Mouse (Mus musculus) left cerebral cortex, adult 8-10 months (tissue): ENCODE data around the gene Gm45716. TPM values are rescaled to one million over a fixed set of nuclear protein-coding genes. Genes with fewer than 3 reads are reported as not detected.
A peak's percentile ranks its signal among the peaks of the same experiment; 100 is the strongest.

Source experiments
- DNase-seq, 2 experiments: peaks; one replicate each; pipeline ENCODE4 v3.0.0; 2022; ENCODE audit warnings: low spot score in 2 of 2
- total RNA-seq, 4 experiments: library from RNA; stranded (reverse); gene quantifications; 2 replicates each; pipeline ENCODE4 v1.2.4; 2022

Gene Gm45716
- total RNA-seq, 4 experiments from 2014 or later: 2.6 to 4.5 (median 3.6) TPM

DNA sequence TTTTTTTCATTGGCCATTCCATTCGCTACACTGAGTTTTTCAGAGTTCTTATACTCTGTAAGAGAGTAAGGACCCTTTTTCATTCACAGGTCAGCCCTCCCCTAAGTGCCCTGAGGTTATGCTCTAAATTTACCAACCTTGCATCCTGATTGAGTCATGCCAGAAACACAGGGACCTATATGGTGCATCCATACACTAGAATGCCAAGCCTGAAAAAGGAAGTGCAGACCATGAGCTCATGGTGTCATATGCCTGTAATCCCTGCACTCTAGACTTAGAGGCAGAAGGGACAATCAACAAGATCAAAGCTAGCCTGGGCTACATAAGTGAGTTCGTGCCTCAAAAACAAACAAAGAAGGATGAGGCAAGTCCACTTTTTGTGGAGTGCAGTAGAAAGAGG, 13.3 kb downstream of the Gm45716 start:
- DNase-seq: no peak

DNA sequence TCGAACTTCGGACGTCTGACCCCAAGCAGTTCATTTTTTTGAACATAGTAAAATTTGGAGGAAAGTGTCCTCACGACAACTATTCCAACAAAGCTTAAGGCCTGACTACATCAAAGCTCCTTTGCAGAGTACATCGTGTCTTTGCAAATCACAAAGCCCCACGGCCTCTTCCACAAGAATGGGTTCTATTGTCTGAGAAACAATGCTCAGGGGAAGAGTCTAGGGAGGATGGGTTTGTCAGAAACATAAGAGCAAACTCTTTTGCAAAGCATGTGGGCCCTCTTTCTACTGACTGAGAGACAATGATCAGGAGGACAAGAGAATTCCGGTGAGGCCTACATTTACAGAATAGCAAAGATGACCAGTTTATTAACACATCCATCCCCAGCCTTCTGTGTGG, 26.8 kb downstream of the Gm45716 start:
- no peak for DNase-seq

DNA sequence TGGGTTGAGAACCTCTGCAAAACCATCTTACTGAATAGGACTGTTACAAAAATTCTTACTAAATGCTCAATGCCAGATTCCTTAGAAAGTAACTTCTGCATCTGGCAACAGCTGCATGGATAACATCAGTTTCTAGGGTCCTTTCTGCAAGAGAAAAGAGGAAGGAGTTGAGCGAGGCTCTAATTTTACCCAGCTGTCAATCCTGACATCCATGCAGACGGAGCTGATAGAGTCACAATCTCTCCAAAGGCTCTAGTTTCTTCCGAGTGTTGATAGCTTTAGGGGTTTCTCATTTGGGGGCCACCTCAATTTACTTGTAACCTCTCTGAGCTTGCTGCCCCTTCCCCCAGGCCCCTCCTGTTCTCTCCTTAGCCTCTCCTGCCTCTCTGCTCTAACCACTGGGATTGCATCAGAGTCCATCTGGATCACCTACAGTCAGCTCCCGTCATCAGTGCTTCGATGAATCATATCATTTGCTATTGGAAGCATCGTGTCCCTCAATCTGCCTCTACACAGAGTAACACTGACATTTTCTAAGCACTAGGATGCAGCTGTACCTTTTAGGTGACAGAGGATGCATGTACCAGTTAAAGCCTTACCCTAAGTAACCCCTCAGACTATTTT, 32.7 kb downstream of the Gm45716 start:
- no peak for DNase-seq

DNA sequence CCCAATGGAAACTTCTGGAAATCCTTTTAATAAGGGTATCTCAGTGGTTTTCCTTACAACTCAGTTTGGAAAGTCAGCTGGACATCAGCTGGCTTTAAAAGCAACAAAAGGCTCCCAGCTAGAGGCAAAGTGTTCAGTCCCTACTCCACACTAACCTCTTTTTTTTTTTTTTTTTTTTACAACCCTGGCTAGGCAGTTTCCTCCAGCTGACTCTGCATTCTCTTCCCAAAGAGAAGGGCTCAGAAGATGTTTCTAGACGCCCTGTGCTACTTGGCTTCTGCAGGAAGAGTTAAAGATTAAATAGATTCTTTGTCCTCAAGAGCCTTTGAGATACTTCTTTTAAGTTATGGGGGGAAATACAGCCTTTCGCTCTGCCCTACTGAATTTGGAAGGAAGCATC, 33.3 kb downstream of the Gm45716 start:
- DNase-seq: no peak

DNA sequence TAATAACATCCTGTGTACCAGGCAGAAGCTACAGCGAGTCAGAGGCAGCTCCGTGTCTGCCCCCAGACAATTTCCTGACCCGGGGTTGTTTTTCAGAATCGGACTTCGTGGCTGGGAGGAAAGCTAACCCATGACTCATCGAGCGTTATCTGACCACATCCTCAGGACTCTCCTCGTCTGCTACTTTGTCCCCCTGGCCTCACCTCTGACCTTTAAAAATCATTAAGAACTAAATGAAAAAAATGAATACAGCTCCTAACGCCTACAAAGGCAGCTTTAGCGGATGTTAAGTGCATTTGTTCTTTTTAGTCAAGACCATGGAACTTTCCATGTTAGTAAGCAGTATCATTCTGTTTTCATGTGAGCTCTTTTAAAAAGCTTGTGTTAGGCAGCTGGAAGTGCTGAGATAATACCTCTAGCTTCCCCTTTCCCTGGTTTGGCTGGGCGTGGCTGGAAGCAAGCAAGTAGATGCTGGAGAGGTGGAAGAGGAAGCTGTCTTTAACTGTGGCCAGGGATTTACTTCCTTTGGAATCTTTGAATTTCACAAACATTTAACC, 37.5 kb downstream of the Gm45716 start:
- no peak for DNase-seq

DNA sequence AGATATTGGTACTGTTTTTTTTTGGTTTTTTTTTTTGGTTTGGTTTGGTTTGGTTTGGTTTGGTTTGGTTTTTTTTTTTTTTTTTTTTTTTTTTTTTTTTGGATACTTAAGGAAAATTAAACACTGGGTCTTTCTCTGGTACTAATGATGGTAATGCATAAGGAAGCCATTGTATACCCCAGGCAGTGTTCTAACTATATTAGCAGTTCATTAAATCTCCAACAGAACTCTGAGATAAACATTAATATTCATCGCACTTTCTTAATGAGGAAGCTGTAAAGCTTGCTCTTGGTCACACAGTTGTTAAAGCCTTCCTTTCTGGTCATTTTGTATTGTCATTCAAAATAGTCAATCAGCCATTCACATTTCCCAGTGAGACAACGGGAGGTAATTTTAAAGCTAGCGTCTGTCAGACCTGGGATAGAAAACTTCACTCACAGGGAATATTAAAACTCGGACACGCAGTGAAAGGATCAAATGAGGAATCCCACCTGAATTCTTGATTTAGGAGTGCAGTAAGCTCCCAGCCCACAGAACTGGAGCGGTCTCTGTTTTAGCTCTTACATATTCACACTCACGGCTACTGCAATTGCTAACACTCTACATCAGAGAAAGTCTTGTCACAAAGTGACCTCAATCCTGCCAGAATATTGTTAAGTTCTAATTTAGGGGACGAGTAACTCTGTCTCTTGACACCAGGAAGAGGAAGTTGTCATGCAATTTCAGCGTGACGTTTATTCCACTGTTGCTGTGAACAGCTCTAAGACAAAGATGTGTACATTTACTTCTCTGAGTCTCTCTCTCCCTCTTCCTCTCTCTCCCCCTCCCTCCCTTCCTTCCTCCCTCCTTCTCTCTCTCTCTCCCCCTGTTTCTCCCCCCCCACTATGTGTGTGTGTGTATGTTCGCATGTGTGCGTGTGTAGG, 39.8 kb downstream of the Gm45716 start:
- DNase-seq: no peak

DNA sequence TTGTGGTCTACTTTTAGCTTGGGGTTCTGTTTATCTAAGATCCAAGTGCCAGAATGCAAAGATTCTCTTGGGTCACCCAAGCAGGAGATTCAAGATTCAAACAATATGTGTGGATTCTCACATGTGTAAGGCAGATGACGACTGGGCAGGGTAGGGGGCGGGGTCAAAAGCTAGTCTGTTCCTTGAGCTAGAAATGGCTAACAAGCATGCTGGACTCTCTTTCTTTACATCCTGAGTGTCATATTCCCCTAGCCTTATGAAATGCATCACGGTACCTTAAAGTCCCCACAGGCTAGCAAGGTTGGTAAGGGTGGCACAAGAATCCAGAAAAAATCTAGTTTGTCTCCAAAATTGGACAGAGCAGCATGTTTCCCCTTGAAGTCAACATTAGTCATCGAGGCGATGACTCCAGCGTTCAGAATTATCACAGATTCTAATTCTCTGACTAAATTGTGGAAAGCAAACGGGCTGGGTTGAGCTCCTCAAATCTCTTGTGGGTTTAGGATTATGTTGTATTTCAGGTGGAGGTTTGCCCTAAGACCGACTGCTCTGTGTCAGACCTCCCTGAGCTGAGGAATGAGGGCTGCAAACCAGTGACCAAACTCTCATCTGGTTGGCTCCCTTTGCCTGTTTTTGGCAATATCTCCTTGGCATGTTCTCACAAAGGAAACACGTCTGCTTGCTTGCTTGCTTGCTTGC, 40.9 kb downstream of the Gm45716 start:
- no peak for DNase-seq

DNA sequence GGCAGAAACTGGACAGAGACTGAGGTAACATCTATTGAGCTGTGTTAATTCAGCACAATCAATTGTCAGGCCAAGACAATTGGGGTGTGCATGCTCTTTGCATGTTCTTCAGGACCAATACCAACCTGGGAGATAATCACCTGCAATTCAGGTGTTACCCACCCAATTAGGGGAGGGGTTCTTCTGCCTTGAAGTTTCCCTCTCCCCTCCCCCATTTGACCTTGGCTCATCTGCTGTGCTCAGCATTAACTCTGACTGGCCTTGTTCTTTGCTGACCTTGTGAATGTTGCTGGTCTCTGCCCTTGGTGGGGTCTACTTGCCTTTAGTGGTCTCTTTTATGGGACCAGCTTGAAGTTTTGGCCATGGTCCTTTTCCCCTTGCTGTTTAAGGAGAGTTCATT, 42.3 kb downstream of the Gm45716 start:
- no peak for DNase-seq

DNA sequence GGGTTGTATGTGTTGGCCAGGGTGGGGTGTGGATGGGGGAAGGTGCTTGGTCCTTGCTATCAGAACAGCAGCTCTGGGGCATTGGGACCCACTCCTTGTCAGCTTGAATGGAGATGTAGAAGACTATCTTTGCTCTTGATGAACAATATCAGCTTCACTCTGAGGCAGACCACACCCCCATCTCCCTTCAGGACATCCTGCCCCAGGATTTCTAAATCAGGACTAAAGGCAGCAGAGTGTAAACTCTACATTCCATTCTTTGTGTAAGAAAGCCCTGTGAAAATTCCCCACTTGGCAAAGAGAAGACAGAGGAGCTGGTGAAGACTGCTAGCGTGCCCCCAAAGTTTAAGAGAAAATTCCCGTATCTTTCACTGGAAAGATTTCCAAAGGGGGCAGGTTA, 43.2 kb downstream of the Gm45716 start:
- no peak for DNase-seq

DNA sequence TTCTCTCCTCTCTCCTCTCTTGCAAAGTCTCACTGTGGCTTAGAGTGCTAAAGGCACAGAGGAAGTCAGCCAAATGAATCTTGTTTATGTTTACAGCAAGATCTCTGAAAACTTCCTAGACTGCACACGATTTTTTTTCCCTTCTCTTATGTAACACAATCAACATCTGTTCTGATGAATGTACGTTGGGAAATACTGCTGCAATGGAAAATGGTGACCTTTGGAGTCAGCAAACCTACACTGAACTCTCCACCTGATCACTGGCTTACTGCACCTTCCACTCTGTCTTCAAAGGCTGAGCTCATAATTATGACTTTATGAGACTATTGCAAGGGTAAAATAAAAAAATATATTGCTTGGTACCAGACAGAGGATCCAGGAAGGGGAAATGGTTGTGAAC, 44.1 kb downstream of the Gm45716 start:
- no peak for DNase-seq

DNA sequence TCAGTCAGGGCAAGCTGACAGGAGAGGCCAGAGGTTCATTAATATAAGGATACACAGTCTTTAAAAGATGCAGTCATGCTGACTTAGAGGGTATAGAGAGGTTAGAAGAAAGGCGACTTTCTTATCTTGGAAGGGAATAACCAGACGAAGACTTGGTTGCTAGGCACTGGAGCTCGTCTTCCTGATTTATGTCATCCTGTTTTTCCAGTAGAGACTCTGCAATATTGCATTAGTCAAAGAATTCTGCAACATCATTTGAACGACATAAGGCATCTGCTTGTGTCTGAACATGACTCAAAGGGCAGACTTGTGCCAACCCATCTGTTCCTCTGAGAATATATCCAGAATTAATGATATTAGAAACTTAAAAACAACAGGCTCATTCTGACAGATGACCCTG, 45.2 kb downstream of the Gm45716 start:
- DNase-seq: no peak

DNA sequence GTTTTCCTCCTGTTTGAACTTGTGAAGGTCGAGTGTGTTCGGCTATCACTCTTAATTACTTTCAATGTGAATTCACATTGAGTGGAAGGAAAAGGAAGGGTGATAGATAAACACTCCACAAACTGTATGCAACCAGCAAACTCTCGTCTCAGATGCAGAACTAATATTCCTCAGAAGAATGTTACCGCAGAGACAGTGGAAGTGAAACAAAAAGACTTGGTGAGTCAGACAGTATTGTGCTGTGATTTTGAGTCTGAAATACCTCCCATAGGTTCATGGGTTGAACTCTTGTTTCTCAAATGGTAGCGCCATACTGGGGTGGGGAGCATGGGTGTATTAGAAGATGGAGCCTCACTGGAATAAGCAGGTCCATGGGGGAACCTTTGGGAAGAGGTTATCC, 47.7 kb downstream of the Gm45716 start:
- no peak for DNase-seq

DNA sequence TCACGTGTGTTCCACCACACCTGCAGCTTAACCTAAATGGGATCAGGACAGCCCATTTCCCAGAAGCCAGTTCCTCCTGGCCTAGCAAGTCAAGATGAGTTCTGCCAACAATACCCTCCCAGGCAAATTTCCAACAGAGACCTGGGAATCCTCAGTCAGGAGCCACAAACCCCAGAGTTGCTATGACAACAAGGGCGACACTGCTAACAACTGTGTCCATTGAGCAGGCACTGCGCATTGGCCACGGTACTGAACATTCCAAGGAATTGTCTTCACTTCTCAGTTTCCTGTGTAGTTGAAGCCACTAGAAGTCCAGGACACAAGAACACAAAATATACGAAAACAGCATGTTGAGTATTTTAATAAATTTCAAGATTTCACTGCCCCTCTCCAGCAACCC, 50.1 kb downstream of the Gm45716 start:
- DNase-seq: no peak

DNA sequence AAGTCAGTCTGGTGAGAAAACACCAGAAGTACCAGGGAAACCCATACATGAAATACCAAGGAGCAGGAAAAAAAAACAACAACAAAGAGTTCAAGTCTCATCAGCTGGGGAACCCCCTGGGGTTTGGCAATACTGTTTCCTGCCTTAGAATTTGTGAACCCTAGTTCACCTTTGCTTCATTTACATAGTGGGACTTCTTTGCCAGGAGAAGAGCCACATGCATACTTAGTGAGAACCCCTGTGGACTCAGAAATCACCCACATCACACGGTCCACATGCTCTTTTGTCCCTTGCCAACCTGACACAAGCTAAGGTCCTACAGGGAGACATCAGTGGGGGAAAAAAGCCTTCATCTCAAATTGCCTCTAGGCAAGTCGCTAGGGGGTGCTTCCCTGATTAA, 51.2 kb downstream of the Gm45716 start:
- DNase-seq: no peak

DNA sequence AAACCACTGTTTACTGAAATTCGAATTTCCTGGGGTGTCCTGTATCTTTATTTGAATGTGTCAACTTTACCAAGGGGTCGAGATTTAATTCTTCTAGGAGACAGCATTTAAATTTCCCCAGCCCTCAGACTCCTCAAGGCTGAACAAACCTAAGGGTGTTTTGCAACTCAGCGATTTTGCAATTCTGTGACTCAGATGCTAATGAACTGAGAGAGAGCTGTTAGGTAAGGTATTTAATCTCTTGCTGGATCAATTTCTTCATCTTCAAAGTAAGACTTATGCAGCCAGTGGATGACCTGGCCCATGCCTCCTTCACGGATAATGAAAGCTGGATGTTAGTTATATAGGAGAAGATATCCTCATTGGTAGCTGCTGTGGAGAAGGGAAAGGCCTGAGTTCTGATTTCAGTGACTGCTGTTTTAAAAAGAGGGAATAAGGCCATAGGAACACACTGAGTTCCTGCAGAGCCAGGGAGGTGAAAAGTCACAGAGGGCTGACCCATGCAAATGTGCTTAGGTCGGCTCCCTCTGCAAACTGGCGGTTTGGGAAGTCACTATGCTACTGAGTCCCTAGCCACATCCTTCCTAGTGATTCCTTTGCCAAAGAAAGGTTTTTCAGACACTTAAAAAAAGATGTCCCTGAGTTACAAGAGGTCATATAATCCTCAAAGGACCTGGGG, 53.3 kb downstream of the Gm45716 start:
- DNase-seq: no peak

DNA sequence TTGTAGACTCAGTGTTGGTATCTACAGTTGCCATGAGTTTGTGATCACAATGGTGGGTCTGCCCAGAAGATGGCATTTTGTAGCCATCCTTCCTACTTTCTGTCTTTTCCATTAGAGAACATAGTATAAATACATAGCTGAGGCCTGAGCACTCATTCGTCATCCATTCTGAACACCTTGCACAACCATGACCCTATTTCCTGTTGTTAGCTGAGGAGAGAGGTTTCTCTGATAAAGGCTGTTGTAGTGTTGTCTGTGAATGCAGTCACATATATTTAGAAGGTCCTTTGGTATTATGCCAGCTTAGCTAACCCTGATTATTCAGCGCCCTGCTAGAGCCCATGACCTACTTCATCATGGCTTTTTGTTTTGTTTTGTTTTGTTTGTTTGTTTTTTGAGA, 54.4 kb downstream of the Gm45716 start:
- no peak for DNase-seq

DNA sequence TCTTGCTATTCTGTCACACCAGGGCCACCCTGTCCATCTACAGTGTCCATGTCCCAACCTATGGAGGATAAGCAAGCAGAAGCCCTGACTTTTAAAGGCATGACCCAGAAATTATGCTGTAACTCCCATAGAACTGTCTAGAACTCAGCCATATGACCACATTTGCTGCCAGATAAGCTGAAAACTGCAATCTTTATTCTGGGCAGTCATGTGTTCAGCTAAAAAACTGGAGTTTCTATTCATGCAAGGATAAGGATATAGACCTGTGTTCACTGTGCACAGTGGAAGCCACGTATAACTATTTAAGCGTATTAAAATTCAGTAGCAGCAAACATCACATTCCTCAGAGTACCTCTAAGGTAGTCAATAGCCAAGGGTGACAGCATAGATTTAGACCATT, 55.8 kb downstream of the Gm45716 start:
- no peak for DNase-seq

DNA sequence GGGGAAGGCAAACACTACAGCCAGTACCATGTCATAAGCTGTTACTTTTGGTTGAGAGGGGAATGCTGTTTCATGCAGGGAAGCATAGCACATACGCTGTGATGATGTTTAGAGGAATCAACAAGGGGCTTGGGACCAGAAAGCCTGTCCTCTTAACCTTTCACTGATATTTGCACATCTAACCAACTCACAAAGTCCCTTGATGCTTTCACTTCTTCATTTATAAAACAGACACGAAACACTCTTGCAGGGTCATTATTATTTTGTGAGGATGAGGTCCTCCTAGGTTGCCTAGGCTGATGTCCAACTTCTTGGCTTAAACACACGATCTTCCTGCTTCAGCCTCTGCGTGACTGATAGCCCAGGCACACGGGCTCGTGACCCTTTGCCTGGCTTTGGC, 58.1 kb downstream of the Gm45716 start:
- no peak for DNase-seq

DNA sequence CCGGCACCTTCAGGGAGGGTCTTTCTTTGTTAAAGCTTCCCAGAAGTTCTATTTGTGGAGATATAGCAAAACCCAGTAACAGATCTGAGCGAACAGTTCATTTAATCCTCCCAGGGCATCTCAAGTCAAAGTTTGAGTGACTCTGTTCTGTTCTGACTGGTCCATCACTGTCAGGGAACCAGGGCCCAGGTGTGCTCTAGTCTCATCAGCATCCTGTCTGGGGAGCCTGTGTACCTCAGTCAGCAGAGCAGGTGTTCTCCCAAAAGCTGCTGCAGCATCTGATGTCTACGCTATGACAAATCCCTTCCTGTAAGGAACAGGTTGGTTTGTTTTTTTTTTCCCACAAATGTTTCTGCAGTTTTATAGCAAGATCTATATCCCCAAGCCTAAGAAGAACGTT, 59.2 kb downstream of the Gm45716 start:
- DNase-seq: no peak

DNA sequence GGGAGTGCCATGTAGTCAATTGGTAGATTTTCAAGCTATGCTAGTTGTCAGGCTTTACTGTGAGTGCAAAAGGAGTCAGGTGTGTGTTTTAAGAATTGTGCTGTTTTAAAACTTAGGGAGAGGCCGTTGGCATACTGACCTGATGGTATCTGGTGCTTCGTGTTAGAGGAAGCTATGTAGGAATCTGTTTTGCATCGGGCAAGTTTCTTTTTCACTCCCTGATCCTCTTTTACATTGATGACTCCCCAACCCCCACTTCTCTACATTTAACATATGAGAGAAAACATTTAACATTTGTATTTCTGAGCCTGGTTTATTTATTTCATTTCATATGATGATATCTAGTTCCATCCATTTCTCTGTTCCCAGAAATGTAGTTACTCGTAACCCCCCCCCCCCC, 60.3 kb downstream of the Gm45716 start:
- DNase-seq: no peak

DNA sequence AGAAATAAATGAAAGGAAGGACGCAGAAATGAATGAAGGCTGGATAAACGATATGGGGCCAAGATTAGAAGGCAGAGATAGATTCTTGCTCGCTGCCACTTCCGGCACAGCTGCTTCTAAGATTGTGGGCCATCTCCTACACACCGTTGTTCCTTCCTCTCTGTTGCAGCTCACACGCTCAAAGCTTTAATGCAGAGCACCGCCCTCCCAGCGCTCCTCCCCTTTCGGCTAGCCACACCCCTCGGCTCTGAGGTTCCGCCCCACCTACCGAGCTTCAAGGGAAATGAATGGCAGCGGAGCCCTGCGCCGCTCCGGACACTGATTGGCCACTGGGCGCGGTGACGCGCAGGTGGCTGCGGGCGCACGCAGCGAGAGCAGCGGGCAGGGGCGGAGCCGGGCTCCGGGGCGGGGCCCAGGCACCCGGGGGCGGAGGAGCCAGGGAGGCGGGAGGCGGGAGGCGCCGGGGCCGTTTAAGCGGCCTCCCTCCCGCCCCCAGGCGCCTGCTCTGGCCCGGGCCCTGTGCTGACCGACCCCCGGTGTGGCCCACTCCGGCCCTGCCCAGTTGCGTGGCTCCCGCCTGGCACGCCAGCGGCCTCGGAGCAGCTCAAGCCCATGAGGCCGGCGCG, 61.7 kb downstream of the Gm45716 start, which contains the start of gene Mmd:
Gene Mmd (plus strand): TSS at position 432 of the 626 bp plus-strand sequence.
- peak; percentile 88 to 98 for DNase-seq
